Mouse (Mus musculus): ENCODE data around the gene Ccdc117.
"Not testable (repeated sequence)": the region's sequence is repeated elsewhere in the genome, so short reads cannot be mapped to it uniquely, and the experiment has no call there.

Ccdc117 gene

DNA sequence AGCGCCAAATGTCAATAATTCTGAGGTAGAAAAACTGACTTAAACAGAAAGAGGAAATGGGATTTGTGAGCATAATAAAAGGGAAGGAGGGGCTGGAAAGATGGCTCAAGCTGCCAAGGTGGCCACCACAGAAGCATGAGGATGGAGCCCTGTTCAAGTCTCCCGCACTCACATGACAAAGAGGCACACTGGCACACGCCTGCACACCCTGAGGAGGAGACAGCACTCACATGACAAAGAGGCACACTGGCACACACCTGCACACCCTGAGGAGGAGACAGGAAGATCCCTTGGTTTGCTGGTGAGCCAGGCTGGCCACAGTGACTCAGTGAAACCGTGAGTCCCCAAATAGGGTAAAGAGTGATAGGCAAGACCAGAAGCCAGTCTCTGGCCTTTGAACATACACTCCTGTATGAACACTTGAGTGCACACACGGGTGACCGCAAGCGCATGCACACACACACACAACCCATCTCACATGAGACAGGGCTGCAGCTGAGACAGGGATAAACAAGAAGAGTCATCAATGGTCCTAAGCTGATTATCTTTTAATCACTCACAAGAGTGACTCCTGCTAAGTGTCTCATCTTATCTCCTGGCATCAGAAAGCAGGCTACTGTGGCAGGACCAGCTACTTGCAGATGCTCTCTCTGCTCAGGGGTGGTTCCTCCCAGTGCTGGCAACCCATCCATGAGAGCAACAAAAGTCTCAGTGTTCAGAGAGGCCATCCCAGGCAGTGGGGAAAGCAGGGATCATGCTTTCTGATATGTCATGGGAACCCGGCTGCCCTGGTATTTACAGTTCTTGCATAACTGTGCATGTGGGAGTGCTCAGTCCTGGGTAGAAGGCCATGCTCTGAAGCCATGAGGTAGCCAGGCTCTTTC, 32.5 kb downstream of the Ccdc117 start:
- DNase-seq (ENCODE audit: low spot score): no peak

- DNase-seq (ENCODE audit: low spot score): no peak
Observed at GRCm38 (mm10) chr11:5505856-5506575, 36.0 kb downstream of the Ccdc117 start.

GRCm38 (mm10) chr11:5502351-5503051, 39.5 kb downstream of the Ccdc117 start:
- DNase-seq (ENCODE audit: low spot score): peak; percentile 44

GRCm38 (mm10) chr11:5500903-5501741, 40.9 kb downstream of the Ccdc117 start:
- DNase-seq (ENCODE audit: low spot score): no peak

DNA sequence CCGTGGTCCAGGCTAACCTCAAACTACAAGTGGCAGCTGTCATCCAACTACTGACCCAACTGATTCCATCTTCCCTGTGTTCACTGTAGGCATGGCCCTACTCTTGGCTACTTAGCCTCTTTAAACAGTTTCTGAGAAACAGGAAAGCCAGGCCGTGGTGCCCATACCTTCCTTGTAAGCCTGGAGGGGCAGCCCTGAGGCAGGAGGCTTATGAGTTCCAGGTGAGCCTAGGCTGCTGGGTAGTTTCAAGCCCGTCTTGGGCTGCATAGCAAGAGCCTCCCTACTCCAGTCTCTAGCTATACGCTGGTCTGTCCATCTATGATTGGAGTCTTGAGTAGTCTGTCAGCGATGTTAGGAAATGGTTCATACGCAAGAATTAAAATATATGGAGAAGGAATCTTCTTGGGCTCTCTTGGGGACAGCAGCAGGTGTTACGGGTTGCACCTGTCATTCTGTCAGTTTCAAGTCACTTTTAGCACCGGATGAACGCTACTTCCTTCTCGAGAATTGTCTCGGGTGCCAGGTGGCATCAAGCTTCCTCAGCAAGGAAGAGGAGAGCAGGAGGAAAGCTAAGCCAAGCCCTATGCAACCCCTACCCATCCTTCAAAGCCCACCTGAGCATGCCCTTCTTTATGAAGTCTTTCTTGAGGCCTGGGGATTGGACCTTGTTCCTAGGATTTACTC, 41.9 kb downstream of the Ccdc117 start:
- DNase-seq (ENCODE audit: low spot score): no peak

GRCm38 (mm10) chr11:5498931-5499661, 42.9 kb downstream of the Ccdc117 start:
- DNase-seq (ENCODE audit: low spot score): no peak

GRCm38 (mm10) chr11:5498422-5498821, 43.6 kb downstream of the Ccdc117 start:
- no peak for DNase-seq (ENCODE audit: low spot score)

DNA sequence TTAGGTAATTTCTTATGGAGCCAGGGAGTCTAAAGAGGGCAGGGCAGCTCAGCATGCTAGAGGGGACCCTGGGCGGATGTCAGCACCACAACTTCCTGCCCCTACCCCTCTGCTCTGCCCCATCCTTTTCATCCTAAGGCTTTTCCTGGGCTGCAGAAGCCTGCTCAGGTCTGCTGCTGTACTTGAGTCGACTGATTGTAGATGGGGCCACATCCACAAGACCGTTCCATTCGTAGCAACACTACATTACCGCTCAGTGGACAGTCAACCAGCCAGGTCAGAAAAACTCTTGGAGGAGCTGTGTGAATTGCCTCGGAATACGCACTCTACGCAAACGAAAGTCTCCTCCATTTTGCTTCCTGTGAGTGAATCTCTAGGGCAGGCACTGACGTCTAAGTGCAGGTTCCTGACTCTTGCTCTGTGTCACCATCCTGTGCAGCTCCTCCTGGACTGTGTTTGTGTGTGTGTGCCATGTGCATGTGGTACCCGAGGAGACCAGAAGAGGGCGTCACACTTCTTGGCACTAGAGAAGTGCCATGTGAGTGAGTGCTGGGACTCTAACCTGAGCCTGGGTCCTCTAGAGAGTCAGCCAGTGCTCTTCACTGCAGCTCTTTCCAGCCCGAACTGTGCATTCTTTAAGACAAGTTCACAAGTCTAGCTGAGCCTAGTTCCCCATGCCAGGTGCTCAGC, 45.3 kb downstream of the Ccdc117 start:
- DNase-seq (ENCODE audit: low spot score): no peak

GRCm38 (mm10) chr11:5495906-5496305, 46.1 kb downstream of the Ccdc117 start:
- DNase-seq (ENCODE audit: low spot score): no peak

DNA sequence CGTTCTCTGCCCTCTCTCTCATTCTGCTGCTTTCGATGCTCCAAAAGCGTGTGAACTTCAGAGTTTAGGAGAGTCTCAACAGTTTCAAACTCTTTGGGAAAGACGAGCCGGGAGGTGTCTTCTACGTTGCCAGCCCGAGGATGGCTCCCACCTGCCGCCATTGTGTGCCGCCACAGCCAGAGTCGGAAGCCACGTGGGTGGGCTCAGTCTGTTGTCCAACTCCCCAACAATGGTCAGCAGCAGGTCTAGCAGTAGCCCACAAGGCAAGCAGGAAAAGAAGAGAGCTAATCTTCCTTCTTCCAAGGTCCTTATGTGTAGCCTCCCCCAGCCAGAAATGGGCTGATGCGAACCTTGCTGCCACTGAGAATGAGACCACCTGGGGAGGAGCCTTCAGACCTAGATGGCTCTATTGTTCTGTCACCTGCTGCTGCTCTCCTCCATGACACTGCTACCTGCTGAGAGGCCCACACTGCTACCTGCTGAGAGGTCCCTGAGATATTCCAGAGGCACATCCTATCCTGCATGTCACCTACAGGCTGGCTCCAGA, 46.6 kb downstream of the Ccdc117 start:
- DNase-seq (ENCODE audit: low spot score): no peak

DNA sequence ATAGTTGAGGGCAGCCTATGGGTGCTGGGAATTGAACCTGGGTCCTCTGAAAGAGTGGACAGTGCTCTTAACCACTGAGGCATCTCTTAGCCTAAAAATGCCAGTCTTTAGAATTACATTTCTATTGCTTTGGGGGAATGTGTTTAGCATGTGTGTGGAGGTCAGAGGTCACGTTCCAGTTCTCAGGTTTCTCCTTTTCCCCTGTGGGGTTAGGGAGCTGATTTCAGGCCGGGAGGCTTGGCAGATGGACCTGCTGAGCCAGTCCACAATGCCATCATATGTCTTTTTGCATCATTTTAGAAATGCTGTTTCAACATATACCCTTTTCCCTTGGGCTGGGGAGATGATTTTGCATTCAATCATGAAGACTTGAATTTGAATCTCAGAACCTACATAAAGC, 48.1 kb downstream of the Ccdc117 start:
- DNase-seq (ENCODE audit: low spot score): no peak

- DNase-seq (ENCODE audit: low spot score): no peak
Observed at GRCm38 (mm10) chr11:5491912-5492311, 50.1 kb downstream of the Ccdc117 start.

GRCm38 (mm10) chr11:5490989-5491656, 50.9 kb downstream of the Ccdc117 start:
- no peak for DNase-seq (ENCODE audit: low spot score)

GRCm38 (mm10) chr11:5489433-5489832, 52.6 kb downstream of the Ccdc117 start:
- DNase-seq (ENCODE audit: low spot score): not testable (repeated sequence)

- peak; percentile 77 for DNase-seq (ENCODE audit: low spot score)
Observed at GRCm38 (mm10) chr11:5485193-5486011, 56.6 kb downstream of the Ccdc117 start.

GRCm38 (mm10) chr11:5482581-5482980, 59.4 kb downstream of the Ccdc117 start:
- no peak for DNase-seq (ENCODE audit: low spot score)

Measured in ovary, postnatal 36 days (tissue).